10 mouse cellular contexts compared by ENCODE assay signal in genomic region chr2:103865319-103866171, GRCm38 (mm10).
A peak's percentile ranks its signal among the peaks of the same experiment; 100 is the strongest.
DNase-seq lines count a peak whose midpoint lies in the region; ATAC-seq and TF ChIP-seq lines count a peak whose summit lies in the region.
"Had no signal": no experiment of that assay in that cellular context is flagged by ENCODE, and none has a peak within 500 bp of the region (broad histone marks: within the 10 kb centered on the region; RNA-seq: fewer than 3 reads in every experiment).

No protein-coding gene starts in this region.

- no peak for TF ChIP-seq POLR2A in embryonic fibroblast, embryonic 13.5 days (IDR thresholded peaks at IDR 0.05; ENCODE audit: low read depth, low read length)

- no peak overlapping the region for H3K9ac ChIP-seq in hindbrain, embryonic 16.5 days (ENCODE audit: low read depth, low read length)
- H3K9ac ChIP-seq in liver, postnatal 0 days (replicated peaks): no peak overlapping the region
- H3K9ac ChIP-seq: heart, embryonic 13.5 days had no signal

- H3K4me3 ChIP-seq in embryonic fibroblast, embryonic 13.5 days (ENCODE audit: insufficient read depth, low read length): no peak overlapping the region
- H3K4me3 ChIP-seq in hindbrain, embryonic 16.5 days (ENCODE audit: low read length): no peak overlapping the region
- no peak overlapping the region for H3K4me3 ChIP-seq in liver, postnatal 0 days (ENCODE audit: low read depth, low read length)
- H3K4me3 ChIP-seq: heart, embryonic 13.5 days; myocyte had no signal

- H3K27me3 ChIP-seq in hindbrain, embryonic 16.5 days (replicated peaks; ENCODE audit: control insufficient read depth, insufficient read depth, low read length): no peaks in the 10 kb centered on the region
- H3K27me3 ChIP-seq in liver, postnatal 0 days (ENCODE audit: insufficient read depth, low read length): no peaks in the 10 kb centered on the region

- 75% methylated on average over 4 of the region's 4 CpGs for WGBS in hindbrain, embryonic 16.5 days
- WGBS in liver, postnatal 0 days (ENCODE audit: insufficient replicate concordance): 63% methylated on average over 4 of the region's 4 CpGs

- no peaks in the 10 kb centered on the region for H3K36me3 ChIP-seq in hindbrain, embryonic 16.5 days (ENCODE audit: control insufficient read depth, insufficient read depth, low read length)
- H3K36me3 ChIP-seq in liver, postnatal 0 days (replicated peaks; ENCODE audit: insufficient read depth, low read length): no peaks in the 10 kb centered on the region
- H3K36me3 ChIP-seq: heart, embryonic 13.5 days had no signal

- peaks cover 2% of the 10 kb centered on the region; the same call in 1 of the 2 replicates for H3K9me3 ChIP-seq in hindbrain, embryonic 16.5 days (ENCODE audit: control insufficient read depth, low read length)
- no peaks in the 10 kb centered on the region for H3K9me3 ChIP-seq in liver, postnatal 0 days (ENCODE audit: low read length)
- H3K9me3 ChIP-seq: heart, embryonic 13.5 days had no signal

- peak; percentile 72 for DNase-seq in CD4-positive, CD25-positive, alpha-beta regulatory T cell, adult 2 months (ENCODE audit: low read depth, low spot score)
- peak; percentile 10 to 35 for DNase-seq in urinary bladder, postnatal 36 days (ENCODE audit: low spot score in 2 of 2)
- no peak for DNase-seq in urinary bladder, postnatal 10 days (ENCODE audit: low spot score)
- DNase-seq in liver, postnatal 0 days: peak; percentile 79
- peak; percentile 62 for DNase-seq in right cerebral cortex, postnatal 4 days

- no peak overlapping the region for H3K27ac ChIP-seq in embryonic fibroblast, embryonic 13.5 days (ENCODE audit: insufficient read depth, low read length)
- H3K27ac ChIP-seq in hindbrain, embryonic 16.5 days (ENCODE audit: low read depth, low read length): no peak overlapping the region
- H3K27ac ChIP-seq in liver, postnatal 0 days (ENCODE audit: low read depth): no peak overlapping the region
- H3K27ac ChIP-seq: heart, embryonic 13.5 days had no signal

- TF ChIP-seq CTCF in embryonic fibroblast, embryonic 13.5 days (IDR thresholded peaks at IDR 0.05; ENCODE audit: borderline replicate concordance, insufficient read depth, low read length): peak; percentile 12; the same call in 1 of the 2 replicates
- peak; percentile 83 for TF ChIP-seq CTCF in liver, postnatal 0 days (IDR thresholded peaks at IDR 0.05; ENCODE audit: low read depth)

- H3K4me1 ChIP-seq in embryonic fibroblast, embryonic 13.5 days (ENCODE audit: control insufficient read depth, insufficient read depth, low read length): no peaks in the 10 kb centered on the region
- H3K4me1 ChIP-seq in hindbrain, embryonic 16.5 days (ENCODE audit: control insufficient read depth, insufficient read depth, low read depth, low read length): no peaks in the 10 kb centered on the region
- H3K4me1 ChIP-seq in liver, postnatal 0 days (ENCODE audit: insufficient read depth): no peaks in the 10 kb centered on the region
- H3K4me1 ChIP-seq: heart, embryonic 13.5 days had no signal

- ATAC-seq in CD4-positive, CD25-positive, alpha-beta regulatory T cell, adult 4 months: no peak
- ATAC-seq in hindbrain, embryonic 16.5 days: peak; percentile 34; the same call in 1 of the 2 replicates
- ATAC-seq in liver, postnatal 0 days: no peak

- TF ChIP-seq EP300 in liver, postnatal 0 days (IDR thresholded peaks at IDR 0.05; ENCODE audit: low read depth): no peak

- H3K4me2 ChIP-seq in hindbrain, embryonic 16.5 days (ENCODE audit: low read length): no peak overlapping the region
- H3K4me2 ChIP-seq in liver, postnatal 0 days (ENCODE audit: low read depth, low read length): no peak overlapping the region
- H3K4me2 ChIP-seq: heart, embryonic 13.5 days had no signal
